Mouse (Mus musculus): ENCODE results near the gene Nebl. TPM values are rescaled to one million over a fixed set of nuclear protein-coding genes. Genes with fewer than 3 reads are reported as not detected.

The Nebl gene
- polyA plus RNA-seq, 1 experiment from 2014 or later: 42.5 TPM

- Histone ChIP-seq H3K4me1 (ENCODE audit: insufficient read depth) (no peaks in the 10 kb centered on the region), H3K4me3 (ENCODE audit: low read depth, low read length) (no peak overlapping the region), H3K27me3 (ENCODE audit: insufficient read depth, low read length) (no peaks in the 10 kb centered on the region), H3K9me3 (ENCODE audit: low read depth, low read length) (peaks cover 1% of the 10 kb centered on the region; the same call in 1 of the 2 replicates), H3K4me2 (no peak overlapping the region), H3K36me3 (ENCODE audit: insufficient read depth) (0 out of 2 replicates have a peak, but pooled peaks cover 4% of the 10 kb centered on the region), H3K9ac (no peak overlapping the region), H3K27ac (ENCODE audit: low read depth) (no peak overlapping the region)
- ATAC-seq (ENCODE audit: insufficient read depth) (no peak), DNase-seq (no peak)
- 85% methylated on average over 5 of the region's 5 CpGs for WGBS
- TF ChIP-seq CTCF (IDR thresholded peaks at IDR 0.05; ENCODE audit: low read depth): no peak
Observed at GRCm38 (mm10) chr2:17711216-17711615, 20.0 kb downstream of the Nebl start.

GRCm38 (mm10) chr2:17710083-17710482, 21.2 kb downstream of the Nebl start:
- no peak overlapping the region for H3K27ac ChIP-seq (ENCODE audit: low read depth)
- 85% methylated on average over 2 of the region's 2 CpGs for WGBS
- no peak for ATAC-seq (ENCODE audit: insufficient read depth)
- H3K4me3 ChIP-seq (ENCODE audit: low read depth, low read length): no peak overlapping the region
- no peaks in the 10 kb centered on the region for H3K9me3 ChIP-seq (ENCODE audit: low read depth, low read length)
- no peaks in the 10 kb centered on the region for H3K4me1 ChIP-seq (ENCODE audit: insufficient read depth)
- no peak overlapping the region for H3K9ac ChIP-seq
- no peak overlapping the region for H3K4me2 ChIP-seq
- no peak for TF ChIP-seq CTCF (IDR thresholded peaks at IDR 0.05; ENCODE audit: low read depth)
- H3K27me3 ChIP-seq (ENCODE audit: insufficient read depth, low read length): no peaks in the 10 kb centered on the region
- H3K36me3 ChIP-seq (ENCODE audit: insufficient read depth): no peaks in the 10 kb centered on the region
- DNase-seq: no peak

DNA sequence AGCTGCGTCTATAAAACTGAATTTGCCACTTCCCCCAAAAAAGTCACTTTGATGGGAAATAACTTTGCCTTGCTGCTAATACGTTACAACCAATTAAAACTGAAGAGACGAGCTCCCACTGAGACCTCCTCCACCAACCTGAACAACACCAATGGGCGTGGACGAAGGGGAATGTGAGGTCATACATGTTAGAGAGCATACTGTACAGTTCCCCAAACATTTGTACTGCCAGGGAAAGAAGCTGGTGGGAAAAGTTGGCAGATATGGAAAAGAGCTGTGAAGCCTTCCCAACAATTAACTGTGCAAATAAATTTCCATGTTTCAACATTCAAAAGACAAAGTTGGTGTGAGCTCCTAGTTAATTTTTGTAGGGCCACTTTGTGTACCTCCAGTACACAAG, 25.3 kb downstream of the Nebl start:
- no peak overlapping the region for H3K27ac ChIP-seq (ENCODE audit: low read depth)
- H3K9ac ChIP-seq: no peak overlapping the region
- no peaks in the 10 kb centered on the region for H3K4me1 ChIP-seq (ENCODE audit: insufficient read depth)
- H3K36me3 ChIP-seq (ENCODE audit: insufficient read depth): no peaks in the 10 kb centered on the region
- DNase-seq: no peak
- TF ChIP-seq CTCF (IDR thresholded peaks at IDR 0.05; ENCODE audit: low read depth): no peak
- H3K4me2 ChIP-seq: no peak overlapping the region
- no peaks in the 10 kb centered on the region for H3K9me3 ChIP-seq (ENCODE audit: low read depth, low read length)
- no peak for ATAC-seq (ENCODE audit: insufficient read depth)
- 81% methylated on average over 5 of the region's 5 CpGs for WGBS
- H3K27me3 ChIP-seq (ENCODE audit: insufficient read depth, low read length): no peaks in the 10 kb centered on the region
- no peak overlapping the region for H3K4me3 ChIP-seq (ENCODE audit: low read depth, low read length)

GRCm38 (mm10) chr2:17705426-17705825, 25.8 kb downstream of the Nebl start:
- H3K27ac ChIP-seq (ENCODE audit: low read depth): no peak overlapping the region
- no peak overlapping the region for H3K9ac ChIP-seq
- no peaks in the 10 kb centered on the region for H3K27me3 ChIP-seq (ENCODE audit: insufficient read depth, low read length)
- no peak overlapping the region for H3K4me2 ChIP-seq
- no peaks in the 10 kb centered on the region for H3K36me3 ChIP-seq (ENCODE audit: insufficient read depth)
- no peak overlapping the region for H3K4me3 ChIP-seq (ENCODE audit: low read depth, low read length)
- H3K4me1 ChIP-seq (ENCODE audit: insufficient read depth): no peaks in the 10 kb centered on the region
- DNase-seq (peak; percentile 66), ATAC-seq (ENCODE audit: insufficient read depth) (no peak; the same call in 1 of the 2 replicates)
- 58% methylated on average over 3 of the region's 3 CpGs for WGBS
- no peak for TF ChIP-seq CTCF (IDR thresholded peaks at IDR 0.05; ENCODE audit: low read depth)
- H3K9me3 ChIP-seq (ENCODE audit: low read depth, low read length): no peaks in the 10 kb centered on the region

- Histone ChIP-seq H3K9ac (no peak overlapping the region), H3K9me3 (ENCODE audit: low read depth, low read length) (no peaks in the 10 kb centered on the region), H3K4me1 (ENCODE audit: insufficient read depth) (no peaks in the 10 kb centered on the region), H3K4me2 (no peak overlapping the region), H3K27me3 (ENCODE audit: insufficient read depth, low read length) (no peaks in the 10 kb centered on the region), H3K36me3 (ENCODE audit: insufficient read depth) (no peaks in the 10 kb centered on the region), H3K4me3 (ENCODE audit: low read depth, low read length) (no peak overlapping the region), H3K27ac (ENCODE audit: low read depth) (no peak overlapping the region)
- DNase-seq (no peak), ATAC-seq (ENCODE audit: insufficient read depth) (no peak)
- no peak for TF ChIP-seq CTCF (IDR thresholded peaks at IDR 0.05; ENCODE audit: low read depth)
- WGBS: 55% methylated on average over 2 of the region's 2 CpGs
Observed at GRCm38 (mm10) chr2:17703170-17703512, 28.1 kb downstream of the Nebl start.

- H3K9me3 ChIP-seq (ENCODE audit: low read depth, low read length): no peaks in the 10 kb centered on the region
- no peaks in the 10 kb centered on the region for H3K4me1 ChIP-seq (ENCODE audit: insufficient read depth)
- H3K27me3 ChIP-seq (ENCODE audit: insufficient read depth, low read length): no peaks in the 10 kb centered on the region
- no peak overlapping the region for H3K9ac ChIP-seq
- ATAC-seq (ENCODE audit: insufficient read depth) (no peak), DNase-seq (no peak)
- H3K36me3 ChIP-seq (ENCODE audit: insufficient read depth): no peaks in the 10 kb centered on the region
- 58% methylated on average over 7 of the region's 7 CpGs for WGBS
- H3K4me3 ChIP-seq (ENCODE audit: low read depth, low read length): no peak overlapping the region
- H3K27ac ChIP-seq (ENCODE audit: low read depth): no peak overlapping the region
- H3K4me2 ChIP-seq: no peak overlapping the region
- no peak for TF ChIP-seq CTCF (IDR thresholded peaks at IDR 0.05; ENCODE audit: low read depth)
Observed at GRCm38 (mm10) chr2:17702481-17703169, 28.6 kb downstream of the Nebl start.

GRCm38 (mm10) chr2:17698161-17699087, 32.8 kb downstream of the Nebl start:
- H3K9me3 ChIP-seq (ENCODE audit: low read depth, low read length): no peaks in the 10 kb centered on the region
- no peaks in the 10 kb centered on the region for H3K36me3 ChIP-seq (ENCODE audit: insufficient read depth)
- H3K4me2 ChIP-seq: no peak overlapping the region
- WGBS: 62% methylated on average over 4 of the region's 4 CpGs
- TF ChIP-seq CTCF (IDR thresholded peaks at IDR 0.05; ENCODE audit: low read depth): no peak
- H3K4me1 ChIP-seq (ENCODE audit: insufficient read depth): no peaks in the 10 kb centered on the region
- H3K27ac ChIP-seq (ENCODE audit: low read depth): no peak overlapping the region
- no peaks in the 10 kb centered on the region for H3K27me3 ChIP-seq (ENCODE audit: insufficient read depth, low read length)
- no peak overlapping the region for H3K4me3 ChIP-seq (ENCODE audit: low read depth, low read length)
- H3K9ac ChIP-seq: no peak overlapping the region
- ATAC-seq (ENCODE audit: insufficient read depth) (no peak), DNase-seq (no peak)

Data from lung, embryonic 14.5 days (tissue).